Mouse (Mus musculus): ENCODE measurements around the gene Slc25a21. TPM values are rescaled to one million over a fixed set of nuclear protein-coding genes. Genes with fewer than 3 reads are reported as not detected.

Slc25a21 gene
- polyA plus RNA-seq, 1 experiment from 2014 or later = 1.2 TPM

DNA sequence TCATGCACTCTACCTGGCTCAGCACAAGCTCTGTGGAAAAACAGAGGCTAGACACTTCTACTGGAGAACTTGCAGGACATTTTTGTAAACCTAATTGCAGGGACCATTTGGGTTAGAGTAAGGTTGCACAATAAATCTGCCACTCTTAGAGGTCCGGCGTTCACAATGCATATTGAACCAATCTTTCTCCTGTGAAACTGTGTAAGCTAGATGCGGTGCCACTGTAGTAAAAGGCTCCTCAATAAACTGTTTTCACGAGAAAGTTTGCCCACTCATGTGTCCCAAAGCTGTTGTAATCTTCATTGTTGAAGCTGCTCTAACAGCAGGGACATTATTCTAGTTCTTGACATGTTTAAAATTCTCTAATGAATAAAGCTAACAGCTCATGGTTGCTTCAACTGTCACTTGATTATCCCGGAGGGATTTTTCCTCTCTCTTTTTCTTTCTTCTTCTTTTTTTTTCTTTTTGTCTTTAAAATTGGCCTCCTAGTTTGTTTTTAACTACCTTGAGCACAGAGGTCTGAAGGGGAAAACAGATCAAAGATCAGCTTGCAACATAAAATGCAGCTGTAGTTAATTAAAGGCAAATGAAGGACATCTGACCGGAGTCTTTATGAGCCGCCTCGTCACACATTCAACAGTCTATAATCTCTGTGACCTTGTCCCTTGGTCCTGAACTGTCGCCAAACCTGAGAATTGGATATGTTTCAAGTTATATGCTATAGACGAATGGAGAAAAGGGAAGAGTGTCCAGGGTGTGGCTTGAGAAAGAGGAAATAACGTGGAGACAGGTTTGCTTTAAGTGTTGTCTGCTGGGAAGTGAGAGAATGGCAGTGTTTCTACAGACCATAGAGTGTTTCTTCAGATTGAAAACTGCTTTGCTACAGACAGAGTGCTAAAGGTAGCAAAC, 245.3 kb downstream of the Slc25a21 start:
- ATAC-seq (ENCODE audit: low FRiP score) (no peak), DNase-seq (ENCODE audit: low spot score) (no peak)
- no peaks in the 10 kb centered on the region for H3K9me3 ChIP-seq (ENCODE audit: control insufficient read depth, low read length)
- no peaks in the 10 kb centered on the region for H3K36me3 ChIP-seq (ENCODE audit: control insufficient read depth, insufficient read depth, low read length)
- no peak overlapping the region for H3K4me3 ChIP-seq (ENCODE audit: low read depth, low read length)
- H3K27me3 ChIP-seq (ENCODE audit: control insufficient read depth, insufficient read depth, low read length) = no peaks in the 10 kb centered on the region; the same call in 1 of the 2 replicates
- no peaks in the 10 kb centered on the region for H3K4me1 ChIP-seq (replicated peaks; ENCODE audit: control insufficient read depth, insufficient read depth, low read length)
- H3K4me2 ChIP-seq (replicated peaks; ENCODE audit: low read depth, low read length) = no peak overlapping the region
- WGBS = 62% methylated on average over 11 of the region's 11 CpGs
- H3K27ac ChIP-seq (ENCODE audit: low read depth, low read length) = no peak overlapping the region
- no peak overlapping the region for H3K9ac ChIP-seq (ENCODE audit: low read depth, low read length)

DNA sequence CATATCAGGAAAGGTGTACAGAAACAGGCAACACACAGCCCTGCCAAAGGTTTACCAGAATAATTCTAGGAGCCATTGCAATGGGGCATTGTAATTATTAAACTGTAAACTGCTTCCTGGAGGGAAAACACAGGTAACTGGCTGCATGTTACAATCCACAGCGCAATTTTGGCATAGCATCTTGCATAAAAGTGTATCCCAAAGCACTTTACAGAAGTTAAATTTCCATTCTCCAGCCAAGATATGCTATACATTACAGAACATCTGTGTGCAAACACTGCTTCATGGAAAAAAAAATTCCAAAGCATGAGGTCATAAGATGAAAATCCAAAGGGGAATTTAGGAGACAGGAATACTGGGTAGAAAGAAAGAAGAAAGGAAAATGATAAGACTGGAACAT, 253.0 kb downstream of the Slc25a21 start:
- no peak overlapping the region for H3K9ac ChIP-seq (ENCODE audit: low read depth, low read length)
- 86% methylated on average over 1 of the region's 1 CpGs for WGBS
- no peaks in the 10 kb centered on the region for H3K4me1 ChIP-seq (replicated peaks; ENCODE audit: control insufficient read depth, insufficient read depth, low read length)
- H3K9me3 ChIP-seq (ENCODE audit: control insufficient read depth, low read length) = no peaks in the 10 kb centered on the region
- no peak overlapping the region for H3K27ac ChIP-seq (ENCODE audit: low read depth, low read length)
- H3K27me3 ChIP-seq (ENCODE audit: control insufficient read depth, insufficient read depth, low read length) = no peaks in the 10 kb centered on the region
- no peak for ATAC-seq (ENCODE audit: low FRiP score)
- no peak for DNase-seq (ENCODE audit: low spot score)
- no peak overlapping the region for H3K4me3 ChIP-seq (ENCODE audit: low read depth, low read length)
- H3K36me3 ChIP-seq (ENCODE audit: control insufficient read depth, insufficient read depth, low read length) = no peaks in the 10 kb centered on the region
- H3K4me2 ChIP-seq (replicated peaks; ENCODE audit: low read depth, low read length) = no peak overlapping the region

DNA sequence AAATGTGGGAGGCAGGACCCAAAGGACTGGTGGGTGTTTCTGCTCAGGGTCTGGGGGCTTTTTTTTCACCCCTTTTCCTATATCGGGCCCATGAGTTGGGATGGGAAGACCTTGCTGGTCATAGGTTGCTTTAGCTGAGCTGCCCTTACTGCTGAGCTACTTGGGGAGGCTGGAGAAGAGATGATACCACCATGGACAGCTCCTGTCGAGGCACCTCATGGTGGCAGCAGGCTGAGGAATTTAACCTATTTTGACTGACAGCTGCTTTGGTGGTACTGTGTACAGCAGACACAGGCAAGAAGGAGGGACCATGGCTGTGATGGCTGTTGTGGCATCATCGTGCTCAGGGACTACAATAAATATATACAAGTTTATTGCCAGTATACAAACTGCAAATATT, 256.4 kb downstream of the Slc25a21 start:
- WGBS = 70% methylated on average over 3 of the region's 3 CpGs
- ATAC-seq (ENCODE audit: low FRiP score) (no peak), DNase-seq (ENCODE audit: low spot score) (no peak)
- Histone ChIP-seq H3K4me2 (replicated peaks; ENCODE audit: low read depth, low read length) (no peak overlapping the region), H3K4me1 (replicated peaks; ENCODE audit: control insufficient read depth, insufficient read depth, low read length) (no peaks in the 10 kb centered on the region), H3K27ac (ENCODE audit: low read depth, low read length) (no peak overlapping the region), H3K9ac (ENCODE audit: low read depth, low read length) (no peak overlapping the region), H3K27me3 (ENCODE audit: control insufficient read depth, insufficient read depth, low read length) (no peaks in the 10 kb centered on the region), H3K9me3 (ENCODE audit: control insufficient read depth, low read length) (no peaks in the 10 kb centered on the region), H3K36me3 (ENCODE audit: control insufficient read depth, insufficient read depth, low read length) (no peaks in the 10 kb centered on the region), H3K4me3 (ENCODE audit: low read depth, low read length) (no peak overlapping the region)

DNA sequence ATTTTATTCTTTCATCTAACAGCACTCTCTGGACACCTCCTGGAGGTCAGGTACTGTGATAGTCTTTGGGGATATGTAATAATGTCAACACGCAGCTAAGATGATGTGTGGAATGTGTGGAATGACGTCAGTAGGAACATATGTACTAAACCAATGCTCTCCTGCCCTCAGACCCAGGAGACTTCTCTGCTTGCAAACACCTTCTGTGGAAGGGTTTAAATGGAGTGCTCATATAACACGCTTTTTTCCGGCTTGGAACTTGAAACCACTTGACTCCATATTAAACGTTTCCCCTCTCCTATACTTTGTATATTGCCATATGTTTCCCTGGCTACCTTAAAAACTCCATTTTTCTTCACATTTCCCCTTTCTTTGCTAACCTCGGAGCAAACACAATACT, 279.1 kb downstream of the Slc25a21 start:
- no peaks in the 10 kb centered on the region for H3K4me1 ChIP-seq (replicated peaks; ENCODE audit: control insufficient read depth, insufficient read depth, low read length)
- H3K4me2 ChIP-seq (replicated peaks; ENCODE audit: low read depth, low read length) = no peak overlapping the region
- H3K27ac ChIP-seq (ENCODE audit: low read depth, low read length) = no peak overlapping the region
- DNase-seq (ENCODE audit: low spot score) (no peak), ATAC-seq (ENCODE audit: low FRiP score) (no peak)
- no peak overlapping the region for H3K4me3 ChIP-seq (ENCODE audit: low read depth, low read length)
- WGBS = 78% methylated on average over 6 of the region's 6 CpGs
- H3K9me3 ChIP-seq (ENCODE audit: control insufficient read depth, low read length) = no peaks in the 10 kb centered on the region
- no peaks in the 10 kb centered on the region for H3K27me3 ChIP-seq (ENCODE audit: control insufficient read depth, insufficient read depth, low read length)
- no peaks in the 10 kb centered on the region for H3K36me3 ChIP-seq (ENCODE audit: control insufficient read depth, insufficient read depth, low read length)
- H3K9ac ChIP-seq (ENCODE audit: low read depth, low read length) = no peak overlapping the region

DNA sequence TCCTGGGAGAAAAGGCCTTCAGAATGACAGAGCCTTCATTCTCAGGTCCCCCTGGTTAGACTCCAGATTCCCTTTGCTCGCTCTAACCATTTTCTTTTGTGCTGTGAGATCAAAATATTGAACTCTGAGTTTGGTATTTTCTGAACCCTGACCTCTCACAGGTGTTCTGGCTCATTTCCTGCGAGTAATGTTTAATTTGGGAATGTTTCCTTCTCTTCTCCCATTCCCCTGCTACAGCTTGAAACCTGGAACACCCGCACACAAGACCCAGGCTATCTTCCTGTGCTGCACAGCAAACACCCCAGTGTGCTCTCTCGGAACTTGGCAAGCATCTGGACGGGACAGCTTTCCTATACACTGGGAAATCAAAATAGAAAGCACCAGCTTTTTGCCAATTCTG, 290.8 kb downstream of the Slc25a21 start:
- Histone ChIP-seq H3K9ac (ENCODE audit: low read depth, low read length) (no peak overlapping the region), H3K36me3 (ENCODE audit: control insufficient read depth, insufficient read depth, low read length) (no peaks in the 10 kb centered on the region), H3K27ac (ENCODE audit: low read depth, low read length) (no peak overlapping the region), H3K4me2 (replicated peaks; ENCODE audit: low read depth, low read length) (no peak overlapping the region), H3K4me1 (replicated peaks; ENCODE audit: control insufficient read depth, insufficient read depth, low read length) (no peaks in the 10 kb centered on the region), H3K9me3 (ENCODE audit: control insufficient read depth, low read length) (no peaks in the 10 kb centered on the region), H3K27me3 (ENCODE audit: control insufficient read depth, insufficient read depth, low read length) (no peaks in the 10 kb centered on the region), H3K4me3 (ENCODE audit: low read depth, low read length) (no peak overlapping the region)
- ATAC-seq (ENCODE audit: low FRiP score) = no peak
- WGBS = 72% methylated on average over 5 of the region's 5 CpGs
- DNase-seq (ENCODE audit: low spot score) = no peak

DNA sequence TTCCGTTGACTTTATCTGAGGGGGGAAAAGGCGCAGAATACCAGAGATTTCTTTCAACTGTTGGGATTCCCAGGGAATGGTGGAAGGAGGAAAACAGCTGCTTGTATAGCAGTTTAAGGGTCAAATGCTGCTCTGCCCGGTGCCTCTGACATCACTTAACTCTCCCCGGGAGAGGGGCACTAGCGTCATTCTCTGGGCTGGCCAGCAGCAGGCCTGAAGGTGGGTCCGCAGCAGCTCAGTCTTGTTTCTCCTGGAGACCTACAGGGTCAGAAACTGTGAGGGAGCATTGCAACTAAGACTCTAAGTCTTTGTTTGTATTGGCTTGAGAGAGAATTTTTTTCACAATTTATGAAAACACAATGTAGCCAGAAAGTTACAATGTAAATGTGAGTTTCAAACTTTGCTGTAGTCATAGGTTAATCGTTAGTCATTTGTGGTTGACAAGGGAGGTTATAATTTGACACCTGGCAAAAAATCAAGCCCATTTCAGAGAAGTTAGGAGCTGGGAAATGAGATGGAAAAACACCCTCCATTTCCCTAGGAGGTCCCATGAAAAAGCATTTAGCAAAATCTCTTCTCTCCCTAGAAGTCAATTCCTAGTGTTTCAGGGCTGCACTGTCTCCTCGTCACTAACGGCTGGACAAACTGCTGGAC, 291.5 kb downstream of the Slc25a21 start:
- Histone ChIP-seq H3K9ac (ENCODE audit: low read depth, low read length) (no peak overlapping the region), H3K4me1 (replicated peaks; ENCODE audit: control insufficient read depth, insufficient read depth, low read length) (no peaks in the 10 kb centered on the region), H3K36me3 (ENCODE audit: control insufficient read depth, insufficient read depth, low read length) (no peaks in the 10 kb centered on the region), H3K9me3 (ENCODE audit: control insufficient read depth, low read length) (no peaks in the 10 kb centered on the region), H3K27ac (ENCODE audit: low read depth, low read length) (no peak overlapping the region), H3K4me3 (ENCODE audit: low read depth, low read length) (no peak overlapping the region), H3K27me3 (ENCODE audit: control insufficient read depth, insufficient read depth, low read length) (no peaks in the 10 kb centered on the region), H3K4me2 (replicated peaks; ENCODE audit: low read depth, low read length) (no peak overlapping the region)
- ATAC-seq (ENCODE audit: low FRiP score) (no peak), DNase-seq (ENCODE audit: low spot score) (no peak)
- 41% methylated on average over 9 of the region's 9 CpGs for WGBS

DNA sequence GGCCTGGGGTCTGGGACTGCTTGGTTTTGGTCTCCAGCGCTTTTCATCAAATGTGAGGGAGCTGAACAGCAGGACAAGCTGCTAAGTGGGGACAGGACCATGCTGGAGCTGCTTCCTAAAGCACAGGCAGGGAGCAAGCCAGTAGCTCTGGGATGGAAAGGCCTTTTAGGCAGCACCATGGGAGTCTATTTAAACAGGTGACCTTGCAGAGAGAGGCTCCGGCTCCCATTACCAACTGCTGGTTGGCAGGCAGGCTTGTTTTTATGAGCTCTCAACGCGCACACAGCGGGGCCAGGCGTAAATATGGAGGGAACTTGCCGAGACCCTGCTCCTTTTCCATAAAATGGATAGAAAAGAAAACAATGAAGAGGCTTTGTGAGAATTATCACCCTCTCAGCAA, 292.1 kb downstream of the Slc25a21 start:
- H3K4me1 ChIP-seq (replicated peaks; ENCODE audit: control insufficient read depth, insufficient read depth, low read length) = no peaks in the 10 kb centered on the region
- peak; percentile 10 for DNase-seq (ENCODE audit: low spot score)

DNA sequence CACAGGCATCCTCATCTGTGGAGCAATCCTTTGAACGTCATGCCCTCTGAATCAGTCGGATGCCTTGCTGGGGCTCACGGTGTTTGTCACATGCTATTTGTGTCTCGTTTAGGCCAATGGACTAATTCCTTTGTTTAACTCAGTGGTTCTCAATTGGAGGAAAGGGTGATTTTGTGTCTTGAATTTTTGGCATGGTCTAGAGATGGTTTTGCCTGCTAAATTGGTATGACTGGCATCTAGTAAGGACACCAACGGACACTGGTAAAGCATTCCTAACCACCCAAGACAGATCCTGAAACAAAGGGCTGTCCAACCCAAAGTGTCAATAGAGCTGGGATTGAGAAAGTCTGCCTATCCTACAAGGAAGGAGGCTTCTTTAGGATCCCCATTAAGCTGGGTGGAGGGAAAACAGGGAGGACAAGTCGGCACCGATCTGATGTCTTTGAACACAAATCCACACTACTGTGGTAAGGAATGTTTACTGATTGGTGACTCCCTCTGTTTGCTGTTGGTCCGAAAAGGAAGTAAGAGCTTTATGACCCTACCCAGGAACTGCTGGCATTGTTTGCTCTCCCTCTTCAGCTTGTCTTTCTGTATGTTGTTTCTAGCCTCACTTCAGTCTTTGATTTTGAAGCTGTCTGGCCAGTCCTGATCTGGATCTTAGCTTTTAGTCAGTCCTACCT, 294.4 kb downstream of the Slc25a21 start:
- no peak for ATAC-seq (ENCODE audit: low FRiP score)
- Histone ChIP-seq H3K4me2 (replicated peaks; ENCODE audit: low read depth, low read length) (no peak overlapping the region), H3K9ac (ENCODE audit: low read depth, low read length) (no peak overlapping the region), H3K27ac (ENCODE audit: low read depth, low read length) (no peak overlapping the region), H3K4me1 (replicated peaks; ENCODE audit: control insufficient read depth, insufficient read depth, low read length) (no peaks in the 10 kb centered on the region), H3K36me3 (ENCODE audit: control insufficient read depth, insufficient read depth, low read length) (no peaks in the 10 kb centered on the region), H3K27me3 (ENCODE audit: control insufficient read depth, insufficient read depth, low read length) (no peaks in the 10 kb centered on the region), H3K4me3 (ENCODE audit: low read depth, low read length) (no peak overlapping the region), H3K9me3 (ENCODE audit: control insufficient read depth, low read length) (no peaks in the 10 kb centered on the region)
- WGBS = 88% methylated on average over 8 of the region's 8 CpGs
- no peak for DNase-seq (ENCODE audit: low spot score)

More for the DNA sequence above, 292.1 kb downstream of the Slc25a21 start:
- Histone ChIP-seq H3K36me3 (ENCODE audit: control insufficient read depth, insufficient read depth, low read length) (no peaks in the 10 kb centered on the region), H3K4me3 (ENCODE audit: low read depth, low read length) (no peak overlapping the region), H3K4me2 (replicated peaks; ENCODE audit: low read depth, low read length) (no peak overlapping the region), H3K9ac (ENCODE audit: low read depth, low read length) (no peak overlapping the region), H3K9me3 (ENCODE audit: control insufficient read depth, low read length) (no peaks in the 10 kb centered on the region), H3K27ac (ENCODE audit: low read depth, low read length) (no peak overlapping the region), H3K27me3 (ENCODE audit: control insufficient read depth, insufficient read depth, low read length) (no peaks in the 10 kb centered on the region)
- ATAC-seq (ENCODE audit: low FRiP score) = no peak
- WGBS = 25% methylated on average over 7 of the region's 7 CpGs

Measured in hindbrain, embryonic 11.5 days (tissue).